Mouse (Mus musculus) CH12.LX (cell line): Measurements from ENCODE around the gene Cptp.

Experiments
- CTCF ChIP-seq, 2 experiments: IDR thresholded peaks in 1 of 2; conservative IDR thresholded peaks in 1 of 2; 2 replicates each; pipeline ENCODE4 v1.5.1; 2011 to 2012; ENCODE audit warnings: low read depth in 2 of 2, low read length in 2 of 2, improper control_type of control experiment in 1 of 2, inconsistent platforms in 1 of 2, mild to moderate bottlenecking in 1 of 2, moderate library complexity in 1 of 2
- HCFC1 ChIP-seq: IDR thresholded peaks from 2 replicates; pipeline ENCODE4 v1.6.1; 2012; ENCODE audit warnings: low read depth, mild to moderate bottlenecking, inconsistent platforms, low read length, improper control_type of control experiment
- POLR2A ChIP-seq: IDR thresholded peaks from 2 replicates; pipeline ENCODE4 v1.6.1; 2011; ENCODE audit warnings: low read depth, mild to moderate bottlenecking, improper control_type of control experiment, low read length
- RAD21 ChIP-seq: IDR thresholded peaks from 2 replicates; pipeline ENCODE4 v1.6.1; 2011; ENCODE audit warnings: low read depth, mild to moderate bottlenecking, low read length, improper control_type of control experiment, moderate library complexity

- TF ChIP-seq CTCF (conservative IDR thresholded peaks at IDR 0.05 in 1 of 2, IDR thresholded peaks at IDR 0.05 in 1 of 2; ENCODE audit: low read depth in 2 of 2, low read length in 2 of 2) (no peak), RAD21 (no peak), HCFC1 (no peak), POLR2A (no peak)
Observed at GRCm38 (mm10) chr4:155886330-155886729, 17.1 kb upstream of the Cptp start.
